Mouse (Mus musculus): ENCODE results near the gene Dhx15. TPM values are rescaled to one million over a fixed set of nuclear protein-coding genes. Genes with fewer than 3 reads are reported as not detected.

Dhx15 gene
- total and polyA plus RNA-seq, 2 experiments from 2014 or later, result 70.6 to 92.3 TPM

DNA sequence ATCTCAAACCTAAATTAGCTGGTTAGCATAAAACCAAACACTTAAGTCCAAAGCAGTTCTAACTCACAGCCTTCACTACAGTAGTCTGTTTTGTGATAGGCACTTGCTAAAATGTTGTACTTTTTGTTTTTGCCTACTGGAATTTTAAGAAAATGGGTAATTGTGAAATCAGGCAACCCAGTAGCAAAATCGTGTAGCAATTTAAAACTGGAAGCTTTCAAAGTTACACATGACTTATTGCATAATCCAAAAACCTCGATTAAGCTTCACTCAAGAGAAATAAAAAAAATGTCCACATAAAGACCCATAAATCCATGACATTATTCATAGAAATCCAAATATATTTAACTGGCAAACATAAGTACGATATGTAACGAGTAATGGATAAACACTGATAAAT, 43.2 kb downstream of the Dhx15 start:
- H3K4me2 ChIP-seq (ENCODE audit: low read depth, low read length), result no peak overlapping the region
- ATAC-seq, result no peak
- no peak overlapping the region for H3K9ac ChIP-seq (replicated peaks; ENCODE audit: low read length)
- H3K27me3 ChIP-seq (ENCODE audit: insufficient read depth, low read length), result no peaks in the 10 kb centered on the region
- no peak for TF ChIP-seq CTCF (IDR thresholded peaks at IDR 0.05; ENCODE audit: low read depth)
- H3K9me3 ChIP-seq (ENCODE audit: low read length), result no peaks in the 10 kb centered on the region
- H3K27ac ChIP-seq, result no peak overlapping the region
- H3K36me3 ChIP-seq (ENCODE audit: insufficient read depth, low read length), result no peaks in the 10 kb centered on the region; the same call in 1 of the 2 replicates
- no peaks in the 10 kb centered on the region for H3K4me1 ChIP-seq (ENCODE audit: insufficient read depth, low read length)
- WGBS, result 84% methylated on average over 4 of the region's 4 CpGs
- no peak overlapping the region for H3K4me3 ChIP-seq (ENCODE audit: low read length)
- DNase-seq (ENCODE audit: low spot score), result no peak

DNA sequence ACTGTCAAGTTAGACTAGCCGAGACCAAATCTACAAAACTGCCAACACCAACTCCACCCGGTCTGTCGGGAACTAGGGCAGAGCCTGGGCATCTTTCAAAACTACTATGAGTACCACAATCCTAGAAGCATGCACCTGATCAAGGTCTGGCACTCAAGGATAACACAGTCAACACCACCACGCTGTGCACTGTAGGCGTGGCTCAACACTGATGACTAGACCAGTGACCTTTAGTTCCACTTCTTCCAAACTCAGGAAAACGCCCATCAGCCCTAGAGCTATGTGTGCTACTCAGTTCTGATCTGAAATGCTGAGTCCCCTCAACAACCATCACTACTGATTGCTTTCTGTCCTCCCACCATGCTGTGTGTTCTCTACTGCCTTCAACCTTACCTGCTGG, 44.6 kb downstream of the Dhx15 start:
- H3K4me1 ChIP-seq (ENCODE audit: insufficient read depth, low read length), result no peaks in the 10 kb centered on the region
- H3K4me2 ChIP-seq (ENCODE audit: low read depth, low read length), result no peak overlapping the region
- ATAC-seq (no peak), DNase-seq (ENCODE audit: low spot score) (no peak)
- H3K36me3 ChIP-seq (ENCODE audit: insufficient read depth, low read length), result no peaks in the 10 kb centered on the region
- no peak overlapping the region for H3K27ac ChIP-seq
- no peaks in the 10 kb centered on the region for H3K27me3 ChIP-seq (ENCODE audit: insufficient read depth, low read length)
- WGBS, result 92% methylated on average over 6 of the region's 6 CpGs
- TF ChIP-seq CTCF (IDR thresholded peaks at IDR 0.05; ENCODE audit: low read depth), result no peak
- H3K9me3 ChIP-seq (ENCODE audit: low read length), result no peaks in the 10 kb centered on the region
- no peak overlapping the region for H3K4me3 ChIP-seq (ENCODE audit: low read length)
- no peak overlapping the region for H3K9ac ChIP-seq (replicated peaks; ENCODE audit: low read length)

DNA sequence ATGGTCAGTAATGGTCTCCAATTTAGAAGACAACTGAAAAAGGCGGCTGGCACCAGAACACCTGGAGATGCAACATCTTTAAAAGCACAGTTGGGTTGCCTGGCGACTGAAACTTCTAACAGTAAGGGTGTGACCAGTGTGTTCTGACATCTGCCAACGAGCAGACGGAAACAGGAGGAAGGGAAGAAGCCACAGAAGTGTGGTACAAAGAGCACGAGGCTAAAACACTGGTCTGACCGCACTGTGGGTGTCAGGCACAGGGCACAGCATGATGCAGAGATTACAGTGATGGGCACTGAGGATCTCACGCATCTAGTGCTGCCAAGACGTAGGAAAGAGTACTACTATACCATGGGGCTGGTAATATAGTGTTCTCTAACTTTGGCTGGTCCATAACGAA, 48.4 kb downstream of the Dhx15 start:
- H3K4me3 ChIP-seq (ENCODE audit: low read length), result no peak overlapping the region
- no peak for TF ChIP-seq CTCF (IDR thresholded peaks at IDR 0.05; ENCODE audit: low read depth)
- no peaks in the 10 kb centered on the region for H3K9me3 ChIP-seq (ENCODE audit: low read length)
- H3K9ac ChIP-seq (replicated peaks; ENCODE audit: low read length), result no peak overlapping the region
- H3K4me1 ChIP-seq (ENCODE audit: insufficient read depth, low read length), result no peaks in the 10 kb centered on the region
- H3K27me3 ChIP-seq (ENCODE audit: insufficient read depth, low read length), result no peaks in the 10 kb centered on the region
- no peaks in the 10 kb centered on the region; the same call in 1 of the 2 replicates for H3K36me3 ChIP-seq (ENCODE audit: insufficient read depth, low read length)
- DNase-seq (ENCODE audit: low spot score) (no peak), ATAC-seq (0 out of 2 replicates have a peak, but pooled peaks have one; percentile 14)
- 75% methylated on average over 9 of the region's 9 CpGs for WGBS
- H3K4me2 ChIP-seq (ENCODE audit: low read depth, low read length), result no peak overlapping the region
- H3K27ac ChIP-seq, result no peak overlapping the region

DNA sequence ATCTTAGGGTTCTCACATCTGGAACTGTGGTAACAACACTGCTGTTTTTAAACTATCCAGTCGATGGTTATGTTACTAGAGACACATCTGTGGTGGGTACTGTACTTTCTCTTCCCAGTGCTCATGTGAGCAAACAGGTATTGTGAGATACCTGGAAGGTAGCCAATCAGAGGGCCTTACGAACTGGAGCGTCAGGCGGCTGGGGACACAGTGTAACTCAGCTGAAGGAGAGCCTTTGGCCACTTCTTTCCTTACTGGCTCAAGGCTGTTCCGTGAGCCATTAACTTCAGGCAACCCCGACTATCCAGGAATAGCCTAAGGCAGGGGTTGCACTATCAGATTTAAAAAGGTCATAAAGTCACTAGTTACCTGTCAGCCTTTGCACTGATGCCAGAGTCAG, 51.5 kb downstream of the Dhx15 start:
- no peak for ATAC-seq
- TF ChIP-seq CTCF (IDR thresholded peaks at IDR 0.05; ENCODE audit: low read depth), result no peak
- DNase-seq (ENCODE audit: low spot score), result no peak
- Histone ChIP-seq H3K27me3 (ENCODE audit: insufficient read depth, low read length) (no peaks in the 10 kb centered on the region), H3K4me1 (ENCODE audit: insufficient read depth, low read length) (no peaks in the 10 kb centered on the region), H3K9ac (replicated peaks; ENCODE audit: low read length) (no peak overlapping the region), H3K9me3 (ENCODE audit: low read length) (no peaks in the 10 kb centered on the region), H3K36me3 (ENCODE audit: insufficient read depth, low read length) (no peaks in the 10 kb centered on the region; the same call in 1 of the 2 replicates), H3K27ac (no peak overlapping the region), H3K4me2 (ENCODE audit: low read depth, low read length) (no peak overlapping the region), H3K4me3 (ENCODE audit: low read length) (no peak overlapping the region)
- WGBS, result 94% methylated on average over 6 of the region's 6 CpGs

DNA sequence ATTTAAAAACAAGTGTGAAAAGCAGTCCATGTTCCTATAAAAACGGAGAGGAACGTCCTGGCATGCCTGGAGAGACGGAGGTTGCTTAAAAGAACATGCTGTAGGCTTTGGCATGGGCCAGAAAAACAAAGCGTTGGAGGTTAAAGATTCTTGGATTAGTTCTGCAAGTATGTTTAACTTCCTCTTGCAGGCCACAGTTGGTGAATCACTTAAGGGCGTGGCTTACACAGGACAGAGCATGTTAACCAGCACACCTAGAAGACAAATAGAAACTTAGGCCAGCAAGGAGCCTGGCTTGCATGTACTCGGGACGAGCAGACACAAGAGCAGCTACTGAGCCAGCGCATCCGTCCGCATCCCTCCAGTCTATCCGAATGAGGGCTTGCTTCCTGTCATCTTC, 52.2 kb downstream of the Dhx15 start:
- WGBS, result 92% methylated on average over 11 of the region's 11 CpGs
- Histone ChIP-seq H3K27ac (no peak overlapping the region), H3K4me1 (ENCODE audit: insufficient read depth, low read length) (no peaks in the 10 kb centered on the region), H3K36me3 (ENCODE audit: insufficient read depth, low read length) (no peaks in the 10 kb centered on the region; the same call in 1 of the 2 replicates), H3K9ac (replicated peaks; ENCODE audit: low read length) (no peak overlapping the region), H3K4me2 (ENCODE audit: low read depth, low read length) (no peak overlapping the region), H3K27me3 (ENCODE audit: insufficient read depth, low read length) (no peaks in the 10 kb centered on the region), H3K9me3 (ENCODE audit: low read length) (no peaks in the 10 kb centered on the region), H3K4me3 (ENCODE audit: low read length) (no peak overlapping the region)
- DNase-seq (ENCODE audit: low spot score) (no peak), ATAC-seq (no peak)
- no peak for TF ChIP-seq CTCF (IDR thresholded peaks at IDR 0.05; ENCODE audit: low read depth)

DNA sequence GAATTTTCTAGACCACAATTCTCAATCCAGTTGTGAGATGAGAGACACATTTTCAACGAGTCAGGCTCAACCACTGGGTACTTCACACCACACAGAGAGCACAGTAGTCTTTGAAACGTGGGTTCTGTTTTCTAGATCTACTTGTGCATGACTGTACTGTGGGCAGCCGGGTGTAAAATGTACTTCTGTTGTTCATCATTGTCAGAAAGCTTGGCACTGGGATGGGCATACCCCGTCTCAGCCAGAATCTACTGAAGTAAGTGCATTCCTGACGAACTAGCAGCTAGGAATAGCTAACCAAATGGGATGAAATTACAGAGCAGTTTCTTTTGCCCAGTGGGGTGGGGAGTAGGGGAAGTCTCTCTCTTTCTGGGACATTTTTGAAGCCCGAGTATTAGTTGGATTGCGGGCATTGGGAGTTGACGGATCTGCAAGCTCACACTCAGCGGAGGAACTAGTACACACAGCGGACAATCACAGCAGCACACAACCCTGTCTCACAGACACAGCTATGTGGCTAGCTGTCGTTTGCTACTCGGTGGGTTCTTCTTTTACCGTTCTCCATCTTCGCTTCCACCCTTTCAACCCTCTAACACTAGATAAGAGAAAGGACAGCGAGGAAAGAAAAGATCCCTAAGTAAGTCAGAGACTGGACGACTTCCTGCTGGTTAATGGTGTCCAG, 54.7 kb downstream of the Dhx15 start:
- Histone ChIP-seq H3K4me2 (ENCODE audit: low read depth, low read length) (no peak overlapping the region), H3K36me3 (ENCODE audit: insufficient read depth, low read length) (no peaks in the 10 kb centered on the region; the same call in 1 of the 2 replicates), H3K27me3 (ENCODE audit: insufficient read depth, low read length) (no peaks in the 10 kb centered on the region), H3K27ac (no peak overlapping the region), H3K4me1 (ENCODE audit: insufficient read depth, low read length) (no peaks in the 10 kb centered on the region), H3K9me3 (ENCODE audit: low read length) (no peaks in the 10 kb centered on the region), H3K9ac (replicated peaks; ENCODE audit: low read length) (no peak overlapping the region), H3K4me3 (ENCODE audit: low read length) (no peak overlapping the region)
- ATAC-seq, result no peak
- WGBS, result 77% methylated on average over 16 of the region's 16 CpGs
- TF ChIP-seq CTCF (IDR thresholded peaks at IDR 0.05; ENCODE audit: low read depth), result no peak
- no peak for DNase-seq (ENCODE audit: low spot score)

DNA sequence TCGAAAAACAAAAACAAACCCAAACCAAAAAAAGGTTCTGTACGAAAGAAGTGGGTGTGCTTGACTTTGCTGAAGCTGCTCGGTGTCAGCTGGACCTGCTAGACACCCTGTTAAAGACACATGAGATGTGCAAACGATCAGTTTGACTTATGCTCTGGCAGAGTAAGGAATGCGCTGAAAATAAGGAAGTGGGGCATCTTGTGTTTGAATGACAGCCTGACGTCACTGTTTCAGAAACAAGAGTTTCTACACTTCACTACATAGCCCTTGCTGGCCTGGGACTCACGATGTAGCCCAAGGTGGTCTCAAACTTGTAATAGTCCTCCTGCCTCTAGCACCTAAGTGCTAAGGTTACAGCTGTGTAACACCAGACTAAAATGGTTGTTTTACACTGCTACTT, 57.5 kb downstream of the Dhx15 start:
- H3K36me3 ChIP-seq (ENCODE audit: insufficient read depth, low read length), result no peaks in the 10 kb centered on the region
- H3K27me3 ChIP-seq (ENCODE audit: insufficient read depth, low read length), result no peaks in the 10 kb centered on the region
- H3K9me3 ChIP-seq (ENCODE audit: low read length), result no peaks in the 10 kb centered on the region
- WGBS, result 96% methylated on average over 7 of the region's 7 CpGs
- no peak overlapping the region for H3K4me2 ChIP-seq (ENCODE audit: low read depth, low read length)
- TF ChIP-seq CTCF (IDR thresholded peaks at IDR 0.05; ENCODE audit: low read depth), result no peak
- no peak for DNase-seq (ENCODE audit: low spot score)
- no peak overlapping the region for H3K4me3 ChIP-seq (ENCODE audit: low read length)
- no peaks in the 10 kb centered on the region for H3K4me1 ChIP-seq (ENCODE audit: insufficient read depth, low read length)
- H3K9ac ChIP-seq (replicated peaks; ENCODE audit: low read length), result no peak overlapping the region
- no peak for ATAC-seq
- H3K27ac ChIP-seq, result no peak overlapping the region
